Mouse (Mus musculus) small intestine, adult 2 months (tissue): ENCODE measurements around the gene Taldo1. TPM values are rescaled to one million over a fixed set of nuclear protein-coding genes. Genes with fewer than 3 reads are reported as not detected.

ENCODE experiments used
- H3K27ac ChIP-seq: fragments of 200-500 bp; 2 replicates; pipeline ENCODE4 v1.5.1; 2012; ENCODE audit warnings: low read depth, low read length, control low read depth, inconsistent platforms; ENCODE audit not compliant: insufficient read depth
- H3K27me3 ChIP-seq: fragments of 200-500 bp; 2 replicates; pipeline ENCODE4 v1.6.1; 2012; ENCODE audit warnings: mild to moderate bottlenecking, moderate library complexity, low read length, inconsistent platforms; ENCODE audit not compliant: control insufficient read depth, insufficient read depth
- H3K36me3 ChIP-seq: fragments of 200-500 bp; 2 replicates; pipeline ENCODE4 v1.6.1; 2012; ENCODE audit warnings: mild to moderate bottlenecking, low read length, control low read depth, inconsistent platforms; ENCODE audit not compliant: control insufficient read depth, insufficient read depth
- H3K4me1 ChIP-seq: fragments of 200-500 bp; 2 replicates; pipeline ENCODE4 v1.6.1; 2012; ENCODE audit warnings: low read length, inconsistent platforms, mixed read lengths; ENCODE audit not compliant: control insufficient read depth, insufficient read depth, insufficient read length
- H3K4me3 ChIP-seq: fragments of 200-500 bp; 2 replicates; pipeline ENCODE4 v1.5.1; 2012; ENCODE audit warnings: low read depth, mild to moderate bottlenecking, control low read depth, inconsistent platforms, low read length, moderate library complexity
- CTCF ChIP-seq: fragments of 200-500 bp; IDR thresholded peaks from 2 replicates; pipeline ENCODE4 v1.5.1; 2012; ENCODE audit warnings: low read depth, mild to moderate bottlenecking, control low read depth, inconsistent platforms, low read length, moderate library complexity, mixed read lengths; ENCODE audit not compliant: insufficient replicate concordance, insufficient read length; ENCODE audit errors: extremely low read depth
- POLR2A ChIP-seq: fragments of 200-500 bp; IDR thresholded peaks from 2 replicates; pipeline ENCODE4 v1.6.1; 2012; ENCODE audit warnings: low read depth, mild to moderate bottlenecking, control low read depth, inconsistent platforms, low read length, moderate library complexity
- WGBS: fragments of 180-500 bp; shearing (Covaris S2); methylation state at CpG from one replicate; pipeline ENCODE4 v1.1.7; 2018; 5-methylcytosine and 5-hydroxymethylcytosine counted together
- polyA plus RNA-seq: library from polyadenylated mRNA; depleted of rRNA; stranded (reverse); fragments of >200 nt; gene quantifications from 2 replicates; pipeline ENCODE4 v1.2.3, GENCODE M21; 2012

Taldo1 gene
- polyA plus RNA-seq, 1 experiment, result 473 TPM

GRCm38 (mm10) chr7:141356971-141357370, 35.0 kb upstream of the Taldo1 start:
- 75% methylated on average over 14 of the region's 14 CpGs for WGBS
- Histone ChIP-seq H3K36me3 (peaks cover 66% of the 10 kb centered on the region), H3K27me3 (no peaks in the 10 kb centered on the region), H3K27ac (no peak overlapping the region), H3K4me3 (no peak overlapping the region), H3K4me1 (peaks cover 5% of the 10 kb centered on the region)
- TF ChIP-seq POLR2A (no peak), CTCF (no peak)

GRCm38 (mm10) chr7:141361510-141361909, 30.5 kb upstream of the Taldo1 start:
- TF ChIP-seq CTCF, result no peak
- TF ChIP-seq POLR2A, result 0 out of 2 replicates have a peak, but pooled peaks have one; percentile 9
- peaks cover 51% of the 10 kb centered on the region for H3K36me3 ChIP-seq
- H3K27me3 ChIP-seq, result no peaks in the 10 kb centered on the region
- H3K27ac ChIP-seq, result no peak overlapping the region; the same call in 1 of the 2 replicates
- WGBS, result 5% methylated on average over 24 of the region's 24 CpGs
- H3K4me1 ChIP-seq, result peaks cover 5% of the 10 kb centered on the region
- no peak overlapping the region for H3K4me3 ChIP-seq

GRCm38 (mm10) chr7:141363106-141363751, 28.8 kb upstream of the Taldo1 start:
- H3K4me3 ChIP-seq, result no peak overlapping the region
- 47% methylated on average over 4 of the region's 4 CpGs for WGBS
- H3K27me3 ChIP-seq, result no peaks in the 10 kb centered on the region
- peaks cover 37% of the 10 kb centered on the region for H3K36me3 ChIP-seq
- H3K27ac ChIP-seq, result no peak overlapping the region
- peaks cover 5% of the 10 kb centered on the region for H3K4me1 ChIP-seq
- TF ChIP-seq POLR2A, result no peak
- TF ChIP-seq CTCF, result peak; percentile 44; the same call in 1 of the 2 replicates

GRCm38 (mm10) chr7:141363752-141364125, 28.3 kb upstream of the Taldo1 start:
- no peak for TF ChIP-seq POLR2A
- TF ChIP-seq CTCF, result no peak
- H3K4me1 ChIP-seq, result peaks cover 5% of the 10 kb centered on the region
- H3K4me3 ChIP-seq, result no peak overlapping the region
- 83% methylated on average over 2 of the region's 2 CpGs for WGBS
- no peaks in the 10 kb centered on the region for H3K27me3 ChIP-seq
- no peak overlapping the region for H3K27ac ChIP-seq
- H3K36me3 ChIP-seq, result peaks cover 36% of the 10 kb centered on the region

GRCm38 (mm10) chr7:141364349-141365048, 27.5 kb upstream of the Taldo1 start:
- TF ChIP-seq POLR2A (no peak), CTCF (no peak)
- peaks cover 5% of the 10 kb centered on the region for H3K4me1 ChIP-seq
- WGBS, result 81% methylated on average over 5 of the region's 5 CpGs
- H3K27me3 ChIP-seq, result no peaks in the 10 kb centered on the region
- H3K27ac ChIP-seq, result no peak overlapping the region
- H3K4me3 ChIP-seq, result no peak overlapping the region
- peaks cover 31% of the 10 kb centered on the region for H3K36me3 ChIP-seq

- peaks cover 28% of the 10 kb centered on the region for H3K36me3 ChIP-seq
These were observed 27.0 kb upstream of the Taldo1 start for GRCm38 (mm10) chr7:141365049-141365445.

GRCm38 (mm10) chr7:141367358-141367757, 24.6 kb upstream of the Taldo1 start:
- TF ChIP-seq CTCF, result no peak
- no peak for TF ChIP-seq POLR2A
- H3K27ac ChIP-seq, result no peak overlapping the region
- no peaks in the 10 kb centered on the region for H3K27me3 ChIP-seq
- peaks cover 9% of the 10 kb centered on the region for H3K36me3 ChIP-seq
- H3K4me3 ChIP-seq, result no peak overlapping the region
- peaks cover 8% of the 10 kb centered on the region; the same call in 1 of the 2 replicates for H3K4me1 ChIP-seq
- WGBS, result 82% methylated on average over 4 of the region's 4 CpGs

More at GRCm38 (mm10) chr7:141365049-141365445, 27.0 kb upstream of the Taldo1 start:
- no peak for TF ChIP-seq CTCF
- no peak for TF ChIP-seq POLR2A
- Histone ChIP-seq H3K27me3 (no peaks in the 10 kb centered on the region), H3K27ac (no peak overlapping the region), H3K4me1 (peaks cover 8% of the 10 kb centered on the region), H3K4me3 (no peak overlapping the region)
- WGBS, result 80% methylated on average over 3 of the region's 3 CpGs
